Mouse (Mus musculus): ENCODE data around the gene 2010111I01Rik. TPM values are rescaled to one million over a fixed set of nuclear protein-coding genes. Genes with fewer than 3 reads are reported as not detected.

The 2010111I01Rik gene
- polyA plus RNA-seq, 1 experiment: 63.6 TPM

DNA sequence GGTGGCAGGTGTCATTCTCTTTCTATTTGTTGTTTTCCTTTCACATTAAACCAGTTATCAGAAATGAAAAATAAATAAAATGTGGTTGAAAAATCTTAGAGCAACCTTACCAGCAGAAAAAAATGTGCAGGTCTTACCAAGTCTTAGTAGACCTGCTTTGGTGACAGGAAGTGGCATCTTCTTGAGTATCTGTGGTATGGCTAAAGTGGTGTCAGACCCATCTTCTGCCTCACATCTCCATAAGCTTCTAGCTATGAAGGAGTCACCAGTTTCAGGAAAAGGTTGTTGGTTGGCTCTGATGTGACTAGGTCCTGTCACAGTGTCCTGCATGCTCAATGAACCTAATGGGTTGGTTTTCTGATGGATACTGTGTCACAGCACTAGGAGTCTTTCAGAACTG, 176.6 kb downstream of the 2010111I01Rik start:
- Histone ChIP-seq H3K9ac (ENCODE audit: low read depth, poor library complexity, severe bottlenecking) (no peak overlapping the region), H3K27ac (ENCODE audit: insufficient read depth, low read length) (no peak overlapping the region)

DNA sequence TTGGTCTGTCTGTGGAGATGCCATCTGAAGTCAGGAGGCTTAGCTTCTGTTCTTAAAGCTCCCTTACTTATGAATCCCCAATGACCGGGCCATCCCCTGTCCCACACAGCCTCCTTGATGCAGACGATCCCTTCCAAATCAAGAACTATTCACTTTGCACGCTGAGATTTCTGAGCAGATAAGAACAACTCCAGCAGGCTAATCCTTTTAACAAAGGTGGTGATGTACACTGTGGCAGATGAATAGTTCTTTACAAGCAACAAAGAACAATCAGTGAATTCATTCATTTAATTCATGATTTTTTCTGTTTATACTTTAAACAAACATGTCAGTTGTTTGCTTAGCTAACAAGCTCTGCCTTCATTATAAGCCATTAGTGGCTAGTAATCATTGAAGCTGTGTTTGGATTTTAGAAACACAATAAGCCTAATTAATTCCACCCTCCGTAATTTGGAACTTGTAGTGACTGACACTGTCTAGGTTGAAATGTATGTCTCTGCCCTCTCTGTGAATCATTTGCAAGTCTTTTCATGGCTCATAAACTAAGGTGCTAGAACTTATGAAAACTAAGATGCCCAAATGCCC, 182.0 kb downstream of the 2010111I01Rik start:
- TF ChIP-seq POLR2A (IDR thresholded peaks at IDR 0.05; ENCODE audit: insufficient read depth, low read length) (no peak), CTCF (IDR thresholded peaks at IDR 0.05; ENCODE audit: low read depth, low read length) (no peak), EP300 (IDR thresholded peaks at IDR 0.05; ENCODE audit: insufficient read depth, low read depth, low read length) (no peak)
- Histone ChIP-seq H3K9me3 (replicated peaks; ENCODE audit: control insufficient read depth, insufficient read depth, low read length, poor library complexity, severe bottlenecking) (no peaks in the 10 kb centered on the region), H3K4me3 (ENCODE audit: low read depth, low read length) (no peak overlapping the region), H3K36me3 (ENCODE audit: control insufficient read depth, insufficient read depth, low read length, poor library complexity, severe bottlenecking) (no peaks in the 10 kb centered on the region), H3K27ac (ENCODE audit: insufficient read depth, low read length) (no peak overlapping the region), H3K27me3 (ENCODE audit: control insufficient read depth, insufficient read depth, low read length, poor library complexity, severe bottlenecking) (no peaks in the 10 kb centered on the region), H3K4me1 (ENCODE audit: control insufficient read depth, insufficient read depth, low read length) (no peaks in the 10 kb centered on the region), H3K9ac (ENCODE audit: low read depth, poor library complexity, severe bottlenecking) (no peak overlapping the region)

More for the DNA sequence above, 176.6 kb downstream of the 2010111I01Rik start:
- Histone ChIP-seq H3K9me3 (replicated peaks; ENCODE audit: control insufficient read depth, insufficient read depth, low read length, poor library complexity, severe bottlenecking) (no peaks in the 10 kb centered on the region), H3K27me3 (ENCODE audit: control insufficient read depth, insufficient read depth, low read length, poor library complexity, severe bottlenecking) (no peaks in the 10 kb centered on the region), H3K36me3 (ENCODE audit: control insufficient read depth, insufficient read depth, low read length, poor library complexity, severe bottlenecking) (no peaks in the 10 kb centered on the region), H3K4me1 (ENCODE audit: control insufficient read depth, insufficient read depth, low read length) (no peaks in the 10 kb centered on the region), H3K4me3 (ENCODE audit: low read depth, low read length) (no peak overlapping the region)
- no peak for TF ChIP-seq POLR2A (IDR thresholded peaks at IDR 0.05; ENCODE audit: insufficient read depth, low read length)
- TF ChIP-seq CTCF (IDR thresholded peaks at IDR 0.05; ENCODE audit: low read depth, low read length): no peak
- TF ChIP-seq EP300 (IDR thresholded peaks at IDR 0.05; ENCODE audit: insufficient read depth, low read depth, low read length): no peak

DNA sequence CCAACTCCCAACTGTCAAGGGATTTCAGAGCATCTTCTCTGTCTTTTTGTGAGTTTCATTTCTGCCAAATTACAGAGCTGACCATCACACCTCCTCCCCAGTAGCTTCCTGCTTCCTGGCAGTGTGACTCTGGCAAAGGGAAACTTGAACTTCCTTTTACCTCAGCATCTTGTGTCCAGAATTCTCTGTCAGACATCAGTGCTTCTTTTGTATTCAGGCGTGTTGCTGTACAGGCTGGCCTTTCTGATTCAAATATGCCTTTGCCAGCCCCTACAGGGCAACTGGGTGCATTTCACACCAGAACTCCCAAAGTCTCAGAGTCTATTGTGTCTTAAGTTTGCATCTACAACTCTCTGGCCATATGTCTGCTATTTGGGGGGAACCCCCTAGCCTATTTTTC, 183.5 kb downstream of the 2010111I01Rik start:
- H3K27me3 ChIP-seq (ENCODE audit: control insufficient read depth, insufficient read depth, low read length, poor library complexity, severe bottlenecking): no peaks in the 10 kb centered on the region
- no peaks in the 10 kb centered on the region for H3K4me1 ChIP-seq (ENCODE audit: control insufficient read depth, insufficient read depth, low read length)
- no peak overlapping the region for H3K9ac ChIP-seq (ENCODE audit: low read depth, poor library complexity, severe bottlenecking)
- no peak overlapping the region for H3K4me3 ChIP-seq (ENCODE audit: low read depth, low read length)
- H3K36me3 ChIP-seq (ENCODE audit: control insufficient read depth, insufficient read depth, low read length, poor library complexity, severe bottlenecking): no peaks in the 10 kb centered on the region
- no peak for TF ChIP-seq CTCF (IDR thresholded peaks at IDR 0.05; ENCODE audit: low read depth, low read length)
- TF ChIP-seq EP300 (IDR thresholded peaks at IDR 0.05; ENCODE audit: insufficient read depth, low read depth, low read length): no peak
- no peak for TF ChIP-seq POLR2A (IDR thresholded peaks at IDR 0.05; ENCODE audit: insufficient read depth, low read length)
- H3K9me3 ChIP-seq (replicated peaks; ENCODE audit: control insufficient read depth, insufficient read depth, low read length, poor library complexity, severe bottlenecking): no peaks in the 10 kb centered on the region
- H3K27ac ChIP-seq (ENCODE audit: insufficient read depth, low read length): no peak overlapping the region

DNA sequence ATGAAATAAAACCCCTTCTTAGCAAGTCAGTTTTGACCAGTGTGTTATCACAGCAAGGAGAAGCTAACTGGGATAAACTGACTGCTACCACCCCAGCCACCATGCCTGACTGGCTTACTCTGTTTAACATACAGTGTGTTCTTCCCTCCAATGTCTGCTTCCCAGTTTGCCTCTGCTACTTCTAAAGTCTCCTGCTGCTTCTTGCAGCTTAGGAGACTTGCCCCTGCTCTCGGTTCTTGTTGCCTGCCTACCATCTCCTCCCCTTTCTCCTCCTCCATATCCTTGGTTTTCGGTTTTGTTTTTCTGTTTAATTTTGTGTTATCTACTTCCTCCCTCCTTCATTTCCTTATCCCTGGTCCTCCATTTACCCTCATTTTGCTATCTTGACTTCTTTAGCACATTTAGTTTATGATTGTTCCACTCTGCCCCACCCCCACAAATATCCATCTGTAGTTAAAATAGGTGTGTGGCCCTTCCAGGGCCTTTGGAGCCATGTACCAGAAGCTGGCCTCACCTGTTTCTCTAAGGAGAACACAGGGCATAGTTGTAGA, 185.9 kb downstream of the 2010111I01Rik start:
- H3K9ac ChIP-seq (ENCODE audit: low read depth, poor library complexity, severe bottlenecking): no peak overlapping the region
- no peaks in the 10 kb centered on the region for H3K27me3 ChIP-seq (ENCODE audit: control insufficient read depth, insufficient read depth, low read length, poor library complexity, severe bottlenecking)
- H3K9me3 ChIP-seq (replicated peaks; ENCODE audit: control insufficient read depth, insufficient read depth, low read length, poor library complexity, severe bottlenecking): 0 out of 2 replicates have a peak, but pooled peaks cover 1% of the 10 kb centered on the region
- H3K4me3 ChIP-seq (ENCODE audit: low read depth, low read length): no peak overlapping the region
- TF ChIP-seq POLR2A (IDR thresholded peaks at IDR 0.05; ENCODE audit: insufficient read depth, low read length) (no peak), CTCF (IDR thresholded peaks at IDR 0.05; ENCODE audit: low read depth, low read length) (no peak), EP300 (IDR thresholded peaks at IDR 0.05; ENCODE audit: insufficient read depth, low read depth, low read length) (no peak)
- no peak overlapping the region for H3K27ac ChIP-seq (ENCODE audit: insufficient read depth, low read length)
- H3K36me3 ChIP-seq (ENCODE audit: control insufficient read depth, insufficient read depth, low read length, poor library complexity, severe bottlenecking): no peaks in the 10 kb centered on the region
- H3K4me1 ChIP-seq (ENCODE audit: control insufficient read depth, insufficient read depth, low read length): no peaks in the 10 kb centered on the region

DNA sequence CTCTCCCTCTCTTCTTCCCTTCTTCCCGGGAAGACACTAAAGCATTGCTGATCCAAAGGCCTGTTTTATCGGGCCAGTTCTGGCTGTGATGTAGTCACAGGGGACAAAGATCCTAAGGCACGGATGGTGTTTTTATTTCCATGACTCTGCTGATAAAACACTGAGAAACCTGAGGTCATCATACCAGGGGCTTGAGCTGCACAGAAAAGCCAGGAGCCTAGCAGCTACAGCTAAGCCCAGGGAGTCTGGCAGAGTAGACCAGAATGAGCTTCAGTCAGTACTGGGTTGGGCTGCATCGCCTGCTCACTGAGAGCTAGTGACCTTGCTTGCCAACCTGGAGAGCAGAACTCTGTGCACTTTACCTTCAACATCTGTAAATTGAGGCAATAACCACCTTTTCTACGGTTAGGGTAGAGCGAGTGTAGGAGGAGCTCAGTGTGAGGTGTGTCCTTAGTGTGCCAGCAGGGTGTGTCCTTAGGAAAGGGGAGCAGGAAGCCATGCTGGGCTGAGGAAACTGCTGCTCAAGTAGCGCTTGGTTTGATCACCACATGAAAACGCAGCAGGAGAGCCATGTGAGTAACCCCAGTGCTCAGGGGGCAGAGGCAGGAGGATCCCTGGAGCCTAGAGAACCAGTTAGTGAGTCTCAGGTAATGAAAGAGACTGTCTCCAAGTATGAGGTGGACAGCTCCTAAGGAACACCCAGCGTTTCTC, 186.5 kb downstream of the 2010111I01Rik start:
- H3K4me3 ChIP-seq (ENCODE audit: low read depth, low read length): no peak overlapping the region
- no peaks in the 10 kb centered on the region for H3K4me1 ChIP-seq (ENCODE audit: control insufficient read depth, insufficient read depth, low read length)
- no peak for TF ChIP-seq POLR2A (IDR thresholded peaks at IDR 0.05; ENCODE audit: insufficient read depth, low read length)
- TF ChIP-seq CTCF (IDR thresholded peaks at IDR 0.05; ENCODE audit: low read depth, low read length): no peak
- TF ChIP-seq EP300 (IDR thresholded peaks at IDR 0.05; ENCODE audit: insufficient read depth, low read depth, low read length): no peak

DNA sequence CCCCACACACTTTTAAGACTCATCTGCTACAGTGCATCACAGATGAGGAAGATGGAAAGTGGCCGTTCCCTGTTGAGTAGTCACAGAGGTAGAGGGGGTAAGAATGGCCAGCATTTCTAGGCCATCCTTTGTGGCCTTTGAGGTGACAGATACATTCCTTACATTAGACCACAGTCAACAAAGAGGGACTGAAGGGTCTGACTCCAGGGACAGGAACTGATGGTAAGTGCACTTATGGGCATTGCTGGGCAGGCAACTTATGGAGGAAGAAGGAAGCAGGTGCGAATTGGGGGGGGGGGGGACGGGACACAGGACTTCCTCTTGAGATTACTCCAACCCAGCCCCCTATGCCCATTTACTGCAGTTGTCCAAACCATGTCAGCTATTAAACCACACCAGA, 187.8 kb downstream of the 2010111I01Rik start:
- Histone ChIP-seq H3K4me1 (ENCODE audit: control insufficient read depth, insufficient read depth, low read length) (no peaks in the 10 kb centered on the region), H3K4me3 (ENCODE audit: low read depth, low read length) (no peak overlapping the region), H3K9ac (ENCODE audit: low read depth, poor library complexity, severe bottlenecking) (no peak overlapping the region), H3K27me3 (ENCODE audit: control insufficient read depth, insufficient read depth, low read length, poor library complexity, severe bottlenecking) (no peaks in the 10 kb centered on the region), H3K27ac (ENCODE audit: insufficient read depth, low read length) (no peak overlapping the region), H3K9me3 (replicated peaks; ENCODE audit: control insufficient read depth, insufficient read depth, low read length, poor library complexity, severe bottlenecking) (peaks cover 11% of the 10 kb centered on the region; the same call in 1 of the 2 replicates), H3K36me3 (ENCODE audit: control insufficient read depth, insufficient read depth, low read length, poor library complexity, severe bottlenecking) (no peaks in the 10 kb centered on the region)
- TF ChIP-seq EP300 (IDR thresholded peaks at IDR 0.05; ENCODE audit: insufficient read depth, low read depth, low read length): no peak
- TF ChIP-seq CTCF (IDR thresholded peaks at IDR 0.05; ENCODE audit: low read depth, low read length): no peak
- no peak for TF ChIP-seq POLR2A (IDR thresholded peaks at IDR 0.05; ENCODE audit: insufficient read depth, low read length)

More for the DNA sequence above, 186.5 kb downstream of the 2010111I01Rik start:
- H3K27ac ChIP-seq (ENCODE audit: insufficient read depth, low read length): no peak overlapping the region
- no peak overlapping the region for H3K9ac ChIP-seq (ENCODE audit: low read depth, poor library complexity, severe bottlenecking)
- no peaks in the 10 kb centered on the region for H3K27me3 ChIP-seq (ENCODE audit: control insufficient read depth, insufficient read depth, low read length, poor library complexity, severe bottlenecking)
- H3K9me3 ChIP-seq (replicated peaks; ENCODE audit: control insufficient read depth, insufficient read depth, low read length, poor library complexity, severe bottlenecking): peaks cover 8% of the 10 kb centered on the region; the same call in 1 of the 2 replicates
- no peaks in the 10 kb centered on the region for H3K36me3 ChIP-seq (ENCODE audit: control insufficient read depth, insufficient read depth, low read length, poor library complexity, severe bottlenecking)
